ENCODE assay signal across 8 mouse cellular contexts in genomic region chr4:137954926-137955396, GRCm38 (mm10). TPM values are rescaled to one million over a fixed set of nuclear protein-coding genes. Genes with fewer than 3 reads are reported as not detected.
DNase-seq lines count a peak whose midpoint lies in the region; ATAC-seq and TF ChIP-seq lines count a peak whose summit lies in the region.

No protein-coding gene starts in this region.

- H3K27ac ChIP-seq in kidney, embryonic 14.5 days (ENCODE audit: low read depth, low read length): no peak overlapping the region
- H3K27ac ChIP-seq in heart, embryonic 14.5 days (replicated peaks in 1 of 2; ENCODE audit: control insufficient read depth in 1 of 2, insufficient read depth in 1 of 2, low read depth in 2 of 2, low read length in 2 of 2): no peak overlapping the region
- no peak overlapping the region for H3K27ac ChIP-seq in lung, embryonic 14.5 days (ENCODE audit: low read depth)
- no peak overlapping the region for H3K27ac ChIP-seq in forebrain, embryonic 14.5 days (ENCODE audit: low read depth, low read length)

- TF ChIP-seq CTCF in Patski (IDR thresholded peaks at IDR 0.05): no peak
- peak; percentile 49 for TF ChIP-seq CTCF in lung, embryonic 14.5 days (IDR thresholded peaks at IDR 0.05; ENCODE audit: low read depth)

- CTCF ChIA-PET in Patski (lab: Charles Lee): interaction anchor here (1.1 to 3.6 kb wide), 4 partner anchors 27 to 118 kb away, joined by 3 to 27 read pairs (median 12); partner anchors contain the start of gene Ece1

- H3K4me1 ChIP-seq in kidney, embryonic 14.5 days (ENCODE audit: control insufficient read depth, insufficient read depth, low read length): no peaks in the 10 kb centered on the region
- H3K4me1 ChIP-seq in heart, embryonic 14.5 days (ENCODE audit: control insufficient read depth in 2 of 2, insufficient read depth in 2 of 2, low read length in 2 of 2): peaks cover 0 to 7% of the 10 kb centered on the region in 2 experiments; a peak in 1 of 4 replicates
- no peaks in the 10 kb centered on the region for H3K4me1 ChIP-seq in lung, embryonic 14.5 days (ENCODE audit: insufficient read depth)
- no peaks in the 10 kb centered on the region for H3K4me1 ChIP-seq in forebrain, embryonic 14.5 days (ENCODE audit: control insufficient read depth, insufficient read depth, low read length)

- WGBS in kidney, embryonic 14.5 days: 88% methylated on average over 8 of the region's 8 CpGs
- WGBS in heart, embryonic 14.5 days: 28% methylated on average over 8 of the region's 8 CpGs
- 77% methylated on average over 8 of the region's 8 CpGs for WGBS in lung, embryonic 14.5 days
- 89% methylated on average over 8 of the region's 8 CpGs for WGBS in forebrain, embryonic 14.5 days

- POLR2A ChIA-PET in Patski (lab: Charles Lee): interaction anchor here (0.6 to 0.7 kb wide), 2 partner anchors 14 to 256 kb away, joined by 3 read pairs; no protein-coding TSS in a partner anchor

- H3K27me3 ChIP-seq in kidney, embryonic 14.5 days (ENCODE audit: control insufficient read depth, insufficient read depth, low read length): no peaks in the 10 kb centered on the region
- no peaks in the 10 kb centered on the region for H3K27me3 ChIP-seq in Patski
- H3K27me3 ChIP-seq in heart, embryonic 14.5 days (ENCODE audit: control insufficient read depth, insufficient read depth, low read length): no peaks in the 10 kb centered on the region
- no peaks in the 10 kb centered on the region for H3K27me3 ChIP-seq in lung, embryonic 14.5 days (ENCODE audit: insufficient read depth, low read length)
- no peaks in the 10 kb centered on the region for H3K27me3 ChIP-seq in forebrain, embryonic 14.5 days (replicated peaks; ENCODE audit: control insufficient read depth, insufficient read depth, low read length)

- in situ Hi-C loops in Patski (cut with MboI; ENCODE audit: low pct_unique_long_range_greater_than_20kb): loop anchor here (10.0 kb wide), 1 partner anchor 220 kb away; no protein-coding TSS in a partner anchor

- peaks cover 64% of the 10 kb centered on the region for H3K36me3 ChIP-seq in kidney, embryonic 14.5 days (ENCODE audit: control insufficient read depth, insufficient read depth, low read length)
- peaks cover 69% of the 10 kb centered on the region for H3K36me3 ChIP-seq in heart, embryonic 14.5 days (ENCODE audit: control insufficient read depth, insufficient read depth, low read length)
- peaks cover 50% of the 10 kb centered on the region for H3K36me3 ChIP-seq in lung, embryonic 14.5 days (ENCODE audit: insufficient read depth)
- H3K36me3 ChIP-seq in forebrain, embryonic 14.5 days (ENCODE audit: control insufficient read depth, insufficient read depth, low read length): peaks cover 44% of the 10 kb centered on the region

- no peak overlapping the region for H3K4me2 ChIP-seq in kidney, embryonic 14.5 days (replicated peaks; ENCODE audit: low read depth, low read length)
- no peak overlapping the region for H3K4me2 ChIP-seq in heart, embryonic 14.5 days (ENCODE audit: low read length)
- H3K4me2 ChIP-seq in lung, embryonic 14.5 days: no peak overlapping the region
- no peak overlapping the region for H3K4me2 ChIP-seq in forebrain, embryonic 14.5 days (ENCODE audit: low read length)

- no peak overlapping the region for H3K9ac ChIP-seq in kidney, embryonic 14.5 days (ENCODE audit: low read depth, low read length)
- H3K9ac ChIP-seq in heart, embryonic 14.5 days (ENCODE audit: low read length): no peak overlapping the region
- no peak overlapping the region for H3K9ac ChIP-seq in lung, embryonic 14.5 days
- H3K9ac ChIP-seq in forebrain, embryonic 14.5 days (ENCODE audit: low read length): no peak overlapping the region

- no peak overlapping the region for H3K4me3 ChIP-seq in kidney, embryonic 14.5 days (ENCODE audit: low read length)
- no peak overlapping the region for H3K4me3 ChIP-seq in heart, embryonic 14.5 days (ENCODE audit: control insufficient read depth in 1 of 2, insufficient read depth in 1 of 2, low read depth in 1 of 2, low read length in 2 of 2)
- no peak overlapping the region for H3K4me3 ChIP-seq in lung, embryonic 14.5 days (ENCODE audit: low read depth, low read length)
- H3K4me3 ChIP-seq in forebrain, embryonic 14.5 days (ENCODE audit: low read depth, low read length): no peak overlapping the region

- peak; percentile 16 for DNase-seq in kidney, adult 18-20 months
- peak; percentile 97 for DNase-seq in Patski (ENCODE audit: low read depth, low spot score)
- DNase-seq in lung, embryonic 14.5 days: peak; percentile 16
- no peak for DNase-seq in layer of hippocampus, adult 18-20 months (ENCODE audit: low spot score in 2 of 2)
- DNase-seq in forebrain, embryonic 14.5 days (ENCODE audit: low spot score): no peak

- H3K9me3 ChIP-seq in kidney, embryonic 14.5 days (ENCODE audit: control insufficient read depth, low read length): 0 out of 2 replicates have a peak, but pooled peaks cover 4% of the 10 kb centered on the region
- H3K9me3 ChIP-seq in heart, embryonic 14.5 days (ENCODE audit: control insufficient read depth, low read length): no peaks in the 10 kb centered on the region
- H3K9me3 ChIP-seq in lung, embryonic 14.5 days (ENCODE audit: low read depth, low read length): no peaks in the 10 kb centered on the region
- no peaks in the 10 kb centered on the region for H3K9me3 ChIP-seq in forebrain, embryonic 14.5 days (replicated peaks; ENCODE audit: control insufficient read depth, low read length)

- ATAC-seq in kidney, embryonic 14.5 days (ENCODE audit: low FRiP score, low TSS enrichment): no peak
- peak; percentile 89 for ATAC-seq in Patski
- peak; percentile 55 for ATAC-seq in heart, embryonic 14.5 days (ENCODE audit: insufficient number of reproducible peaks, insufficient read depth, low FRiP score, low read depth)
- ATAC-seq in lung, embryonic 14.5 days (ENCODE audit: insufficient read depth): 0 out of 2 replicates have a peak, but pooled peaks have one; percentile 24
- ATAC-seq in activated CD4-positive, CD25-positive, alpha-beta regulatory T cell, adult 4 months: no peak
- no peak for ATAC-seq in forebrain, embryonic 14.5 days

RNA-seq across cellular contexts. Expression of gene Eif4g3, which starts 37.9 kb away (rescaled TPM):
- 35.6 and 55.9 TPM in 2 replicates for polyA plus RNA-seq in kidney, embryonic 14.5 days (2014; fragmentation: Nextera tagmentation; extraction: Ambion mirVana)
- polyA plus RNA-seq in Patski (2021): 73.5 TPM
- polyA plus RNA-seq in heart, embryonic 14.5 days (2014; fragmentation: Nextera tagmentation; extraction: Ambion mirVana): 24.9 and 25.1 TPM in 2 replicates
- polyA plus RNA-seq in lung, embryonic 14.5 days (2014; fragmentation: Nextera tagmentation; extraction: Ambion mirVana): 38.9 and 42.9 TPM in 2 replicates
- total RNA-seq in layer of hippocampus, adult 18-20 months (2021): 100 to 1,000 TPM; 141 to 142 TPM
- polyA plus RNA-seq in activated CD4-positive, CD25-positive, alpha-beta regulatory T cell, adult 4 months (2017; shearing (Covaris generic)): 10 to 100 TPM; 35.4 to 42.5 TPM
- 31.6 and 42.2 TPM in 2 replicates for polyA plus RNA-seq in forebrain, embryonic 14.5 days (2014; fragmentation: Nextera tagmentation; extraction: Ambion mirVana)

Comparison
In these comparisons a context has a peak if more than half of its experiments do, and no peak if none do; other contexts are left out.
1. DNase-seq: peak in kidney, adult 18-20 months (single experiment), Patski (single experiment) and lung, embryonic 14.5 days (single experiment); none in layer of hippocampus, adult 18-20 months (0 of 2) and forebrain, embryonic 14.5 days (single experiment).
2. ATAC-seq: peak in Patski (single experiment), heart, embryonic 14.5 days (single experiment) and lung, embryonic 14.5 days (single experiment); none in kidney, embryonic 14.5 days (single experiment), activated CD4-positive, CD25-positive, alpha-beta regulatory T cell, adult 4 months (single experiment) and forebrain, embryonic 14.5 days (single experiment).